Mouse (Mus musculus) megakaryocyte, embryonic 14.5 days (primary cell): ENCODE data around the gene Cntfr. TPM values are rescaled to one million over a fixed set of nuclear protein-coding genes. Genes with fewer than 3 reads are reported as not detected.

Source experiments
- H3K27me3 ChIP-seq: replicated peaks from 2 replicates; pipeline ENCODE3; 2012; ENCODE audit warnings: inconsistent platforms
- H3K36me3 ChIP-seq: replicated peaks from 2 replicates; pipeline ENCODE3; 2012; ENCODE audit warnings: low read length, inconsistent platforms, mixed read lengths
- H3K4me1 ChIP-seq: 2 replicates; pipeline ENCODE4 v1.6.1; 2012; ENCODE audit warnings: inconsistent platforms
- H3K4me3 ChIP-seq: replicated peaks from 2 replicates; pipeline ENCODE3; 2012; ENCODE audit warnings: moderate library complexity, mild to moderate bottlenecking, inconsistent platforms
- H3K9me3 ChIP-seq: 2 replicates; pipeline ENCODE4 v1.6.1; 2012; ENCODE audit warnings: inconsistent platforms
- FLI1 ChIP-seq: IDR thresholded peaks from 2 replicates; pipeline ENCODE4 v1.6.1; 2012; ENCODE audit warnings: low read length, inconsistent platforms, mixed read lengths
- GATA1 ChIP-seq: IDR thresholded peaks from 3 replicates; pipeline ENCODE4 v1.6.1; 2012; ENCODE audit warnings: mixed read lengths, low read length, inconsistent platforms, borderline replicate concordance
- polyA plus RNA-seq: library from polyadenylated mRNA; stranded (reverse); fragments of >175 nt; gene quantifications from 2 replicates; pipeline ENCODE4 v1.2.3, GENCODE M21; 2012; ENCODE audit warnings: low replicate concordance; ENCODE audit not compliant: insufficient read depth

Gene Cntfr
- polyA plus RNA-seq, 1 experiment: 3.6 TPM

DNA sequence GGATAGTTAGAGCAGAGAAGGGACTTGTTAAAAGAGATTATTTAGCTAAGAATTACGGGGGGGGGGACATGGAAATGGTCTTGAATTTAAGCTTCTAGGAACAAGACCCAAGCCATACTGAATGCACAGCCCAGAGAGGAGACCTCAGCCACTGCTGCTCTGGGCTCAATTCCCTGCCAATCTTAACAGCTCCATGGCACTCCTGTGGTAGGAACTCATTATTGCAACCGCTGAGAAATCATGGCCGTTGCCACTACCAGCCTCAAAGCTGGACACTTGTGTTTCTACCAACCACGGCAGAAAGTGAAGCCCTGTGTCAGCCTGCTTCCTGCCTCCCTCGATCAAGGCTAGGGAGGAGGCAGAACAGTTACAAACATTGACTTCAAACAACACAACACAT lies 51.4 kb downstream of the Cntfr start:
- Histone ChIP-seq H3K4me1 (peaks cover 3% of the 10 kb centered on the region), H3K4me3 (no peak overlapping the region), H3K9me3 (peaks cover 5% of the 10 kb centered on the region), H3K36me3 (no peaks in the 10 kb centered on the region), H3K27me3 (peaks cover 45% of the 10 kb centered on the region)
- no peak for TF ChIP-seq GATA1
- TF ChIP-seq FLI1: no peak

DNA sequence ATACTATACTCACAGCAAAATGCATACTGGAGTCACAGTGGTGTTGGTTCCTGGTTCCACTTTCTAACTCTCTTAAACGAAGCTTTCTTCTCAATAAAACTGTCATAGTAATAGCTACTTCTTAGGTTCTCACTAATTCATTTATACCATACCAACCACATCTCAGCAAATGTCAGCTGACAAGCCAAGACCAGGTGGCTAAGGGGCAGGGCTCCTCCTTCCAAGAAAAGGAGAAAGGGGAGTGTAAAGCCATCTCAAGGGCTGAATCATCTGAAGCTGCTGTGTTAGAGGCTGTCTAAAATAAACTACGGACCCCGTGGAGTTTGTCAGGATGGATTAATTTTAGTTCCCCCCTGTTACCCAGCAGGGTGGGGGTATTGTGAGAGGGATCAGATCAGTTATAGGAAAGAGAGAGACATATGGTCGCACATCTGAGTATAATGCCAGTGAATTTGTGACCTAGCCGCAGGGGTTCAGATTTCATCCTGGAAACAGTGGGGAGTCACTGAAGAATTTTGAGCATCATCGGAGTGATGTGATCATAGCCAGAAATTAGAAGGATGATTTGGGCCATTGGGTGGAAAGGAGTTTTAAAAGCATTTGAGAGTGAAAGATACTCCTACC lies 55.6 kb downstream of the Cntfr start:
- peaks cover 32% of the 10 kb centered on the region for H3K9me3 ChIP-seq
- no peak overlapping the region for H3K4me3 ChIP-seq
- no peaks in the 10 kb centered on the region for H3K36me3 ChIP-seq
- peaks cover 70% of the 10 kb centered on the region for H3K27me3 ChIP-seq
- H3K4me1 ChIP-seq: peaks cover 21% of the 10 kb centered on the region
- TF ChIP-seq GATA1 (no peak), FLI1 (no peak)

DNA sequence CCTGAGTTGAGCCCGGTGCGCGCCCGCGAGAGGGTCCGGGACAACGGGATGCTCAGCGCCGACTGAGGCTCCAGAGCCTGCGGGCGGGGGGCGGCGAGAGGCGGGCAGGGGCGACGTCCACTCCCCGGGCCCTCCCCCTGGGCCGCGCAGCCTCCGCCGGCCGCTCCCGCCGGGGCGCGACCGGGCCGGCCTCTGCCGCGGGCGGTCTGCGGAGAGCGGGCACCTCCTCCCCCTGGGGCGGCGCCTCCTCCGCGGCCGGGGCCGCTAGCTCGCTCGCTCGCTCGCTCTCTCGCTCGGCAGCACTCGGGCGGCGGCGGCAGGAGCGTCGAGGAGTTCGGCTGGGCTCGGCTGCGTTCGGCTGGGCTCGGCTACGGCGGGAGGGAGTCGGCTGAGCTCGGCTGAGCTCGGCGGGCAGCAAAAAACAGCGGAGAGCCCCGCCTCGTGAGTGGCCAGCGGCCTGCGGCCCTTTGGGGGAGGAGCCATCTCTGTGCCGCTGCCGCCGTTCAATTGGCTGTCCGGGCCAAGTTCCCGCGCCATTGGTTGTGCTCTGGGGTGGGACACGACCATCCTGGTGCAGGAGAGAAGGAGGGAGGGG lies 56.9 kb downstream of the Cntfr start, which contains the start of gene Enho:
Gene Enho (minus strand): TSS at position 412 of the 595 bp plus-strand sequence.
- Histone ChIP-seq H3K36me3 (no peaks in the 10 kb centered on the region), H3K4me1 (peaks cover 21% of the 10 kb centered on the region), H3K4me3 (peak within 1 kb of the TSS; percentile 86), H3K27me3 (peaks cover 75% of the 10 kb centered on the region), H3K9me3 (peaks cover 32% of the 10 kb centered on the region)
- no peak for TF ChIP-seq FLI1
- no peak for TF ChIP-seq GATA1

DNA sequence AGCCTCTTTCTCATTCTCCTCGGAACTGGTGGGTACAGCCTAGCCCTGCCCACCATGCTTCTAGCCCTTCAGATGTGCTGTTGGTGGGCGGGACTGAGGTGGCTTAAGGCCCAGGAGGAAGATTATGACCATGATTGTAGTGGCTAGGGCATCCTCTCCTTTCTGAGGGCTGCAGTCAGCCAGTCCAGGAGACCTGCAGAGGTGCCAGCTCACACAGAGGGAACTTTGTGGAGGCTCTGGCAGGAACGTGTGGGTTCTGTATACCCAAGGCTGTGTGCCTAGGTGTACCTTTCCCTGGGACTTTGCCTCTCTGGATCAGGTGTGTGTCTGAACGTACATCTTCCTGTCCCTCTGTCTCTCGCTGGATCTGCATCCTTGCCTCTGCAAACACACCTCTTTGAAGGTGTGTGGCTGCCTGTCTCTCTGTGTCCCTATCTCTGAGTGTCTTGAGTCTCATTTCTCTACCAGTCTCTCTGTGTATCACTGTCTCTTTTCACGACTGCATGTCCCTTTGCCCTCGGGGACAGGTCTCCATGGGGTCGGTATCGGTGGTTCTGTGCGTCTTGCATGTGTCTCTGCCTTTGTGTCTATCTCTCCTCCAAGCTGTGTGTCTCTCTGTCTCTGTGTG lies 57.6 kb downstream of the Cntfr start:
- Histone ChIP-seq H3K4me1 (peaks cover 21% of the 10 kb centered on the region), H3K9me3 (peaks cover 32% of the 10 kb centered on the region), H3K4me3 (peak overlapping the region; percentile 86), H3K27me3 (peaks cover 79% of the 10 kb centered on the region), H3K36me3 (no peaks in the 10 kb centered on the region)
- no peak for TF ChIP-seq GATA1
- TF ChIP-seq FLI1: no peak

DNA sequence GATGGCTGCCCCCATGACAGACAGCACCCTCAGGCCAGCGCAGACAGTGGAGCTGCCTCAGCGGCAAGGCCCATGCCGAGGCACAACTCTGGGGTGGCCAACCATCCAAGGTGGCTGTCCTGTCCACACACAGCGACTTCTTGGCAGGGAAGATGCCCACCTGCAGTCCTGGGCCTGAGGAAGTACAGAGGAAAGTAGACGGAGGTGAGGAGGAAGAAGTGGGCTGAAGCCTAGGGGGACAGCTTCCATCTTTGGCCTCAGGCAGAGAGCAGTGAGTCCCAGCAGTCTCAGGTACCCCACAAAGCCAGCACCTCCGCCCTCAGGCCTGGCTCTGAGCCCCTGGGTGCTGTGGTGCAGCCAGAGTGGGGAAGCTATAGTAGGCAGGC lies 58.1 kb downstream of the Cntfr start:
- no peak for TF ChIP-seq FLI1
- no peak for TF ChIP-seq GATA1
- Histone ChIP-seq H3K36me3 (no peaks in the 10 kb centered on the region), H3K9me3 (peaks cover 29% of the 10 kb centered on the region), H3K4me1 (peaks cover 21% of the 10 kb centered on the region), H3K4me3 (peak overlapping the region; percentile 8), H3K27me3 (peaks cover 84% of the 10 kb centered on the region)

DNA sequence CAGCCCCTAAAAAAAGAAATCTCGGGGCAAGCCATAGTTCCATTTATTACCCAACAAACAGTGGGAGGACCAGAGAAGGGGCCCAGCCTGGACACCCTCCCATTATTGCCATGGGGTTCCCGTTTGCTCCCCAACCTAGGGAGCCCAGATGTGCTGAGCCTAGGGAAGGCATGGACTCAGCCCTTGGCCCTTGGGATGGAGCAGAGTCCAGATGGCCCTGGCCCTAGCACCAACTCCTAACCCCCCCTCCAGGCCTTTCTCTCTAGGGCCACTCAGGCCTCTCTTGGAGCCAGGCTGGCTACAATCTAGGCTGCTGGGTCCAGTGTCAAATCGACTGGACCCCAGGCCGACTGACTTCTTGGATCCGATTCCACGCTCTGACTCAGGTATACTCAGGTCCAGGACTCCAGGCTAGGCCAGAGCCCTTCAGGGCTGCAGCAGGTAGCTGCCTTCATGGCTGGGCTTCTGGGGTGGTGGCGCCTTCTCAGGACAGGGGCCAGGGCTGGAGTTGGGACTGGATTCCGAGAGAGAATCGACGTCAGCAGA lies 58.6 kb downstream of the Cntfr start:
- Histone ChIP-seq H3K27me3 (peaks cover 86% of the 10 kb centered on the region), H3K4me3 (no peak overlapping the region), H3K4me1 (peaks cover 21% of the 10 kb centered on the region), H3K36me3 (no peaks in the 10 kb centered on the region), H3K9me3 (peaks cover 26% of the 10 kb centered on the region)
- TF ChIP-seq FLI1 (no peak), GATA1 (no peak)

DNA sequence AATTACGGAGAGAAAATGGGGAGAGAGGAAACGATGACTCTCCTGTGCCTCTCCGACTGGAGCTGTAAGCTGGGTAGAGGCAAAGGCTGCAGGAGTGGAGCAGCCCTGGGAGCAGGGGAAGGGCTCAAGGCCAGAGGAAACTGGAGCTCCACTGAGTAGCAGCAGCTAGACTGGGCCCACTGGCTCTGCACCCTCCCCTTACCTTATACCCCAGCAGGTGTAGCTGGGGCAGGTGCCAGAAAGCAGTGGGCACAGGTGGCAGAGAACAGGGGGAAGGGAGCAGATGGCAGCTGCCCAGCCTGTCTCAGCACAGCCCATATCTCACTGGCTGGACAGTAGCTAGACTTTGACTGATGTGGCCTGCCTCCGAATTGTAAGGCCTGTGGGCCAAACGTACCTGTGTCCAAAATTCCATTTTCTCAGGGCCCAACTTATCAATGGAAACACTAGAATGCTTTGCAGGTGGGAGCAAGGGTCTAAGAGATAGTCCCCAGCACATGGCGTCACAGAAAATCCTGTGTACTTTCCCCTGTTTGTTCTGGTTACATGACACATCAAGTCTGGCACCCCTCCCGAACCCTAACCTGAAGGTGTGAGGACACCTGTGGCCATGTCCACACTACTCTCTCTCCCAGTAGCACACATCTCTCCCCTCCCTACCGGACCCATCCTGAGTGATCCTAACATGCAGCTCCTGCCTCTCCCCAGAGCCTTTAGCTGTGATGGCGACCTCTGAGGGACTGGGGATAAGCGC lies 59.8 kb downstream of the Cntfr start:
- Histone ChIP-seq H3K36me3 (no peaks in the 10 kb centered on the region), H3K4me3 (no peak overlapping the region), H3K27me3 (peaks cover 86% of the 10 kb centered on the region), H3K4me1 (peaks cover 23% of the 10 kb centered on the region), H3K9me3 (peaks cover 26% of the 10 kb centered on the region)
- no peak for TF ChIP-seq FLI1
- no peak for TF ChIP-seq GATA1

DNA sequence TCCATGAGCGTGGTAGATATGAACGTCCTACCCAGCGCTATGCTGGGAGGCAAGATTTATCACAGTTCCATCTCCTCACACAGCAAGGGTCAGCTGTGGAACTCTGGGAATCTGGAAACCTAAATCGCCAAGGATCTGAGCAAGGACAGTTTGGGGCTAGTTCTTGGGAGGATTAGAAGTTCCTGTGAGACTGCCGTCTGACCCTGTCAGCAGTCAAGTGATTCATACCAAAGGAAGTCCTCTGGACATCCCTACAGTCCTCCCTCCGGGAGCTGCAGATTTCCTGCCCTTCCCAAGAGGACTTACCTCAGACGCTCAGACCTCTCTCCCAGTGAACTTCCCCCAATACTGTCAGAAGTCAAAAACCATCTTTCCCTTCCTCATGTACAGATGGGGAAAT lies 60.5 kb downstream of the Cntfr start:
- Histone ChIP-seq H3K36me3 (no peaks in the 10 kb centered on the region), H3K27me3 (peaks cover 87% of the 10 kb centered on the region), H3K4me1 (peaks cover 28% of the 10 kb centered on the region), H3K4me3 (no peak overlapping the region), H3K9me3 (peaks cover 26% of the 10 kb centered on the region)
- TF ChIP-seq GATA1 (no peak), FLI1 (no peak)

DNA sequence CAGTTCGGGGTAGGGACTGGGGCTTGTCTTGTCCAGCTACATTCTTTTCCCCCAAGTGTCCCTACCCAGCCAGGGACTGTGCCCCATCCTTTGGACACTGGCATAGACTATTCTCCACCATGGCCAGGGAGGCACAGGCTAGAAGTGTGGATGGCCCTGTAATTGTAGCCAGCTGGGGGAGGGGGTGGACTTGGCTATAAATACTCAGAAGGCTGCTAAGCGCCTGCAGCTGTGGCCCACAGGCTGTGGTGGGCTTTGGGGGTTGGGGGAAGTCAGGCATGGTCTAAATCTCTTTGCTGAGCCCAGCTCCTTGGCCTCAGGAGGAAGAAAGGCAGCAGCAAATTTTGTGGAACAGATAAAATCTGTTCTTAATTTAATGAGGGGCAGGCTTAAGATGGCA lies 61.0 kb downstream of the Cntfr start:
- Histone ChIP-seq H3K4me1 (peaks cover 32% of the 10 kb centered on the region), H3K9me3 (peaks cover 26% of the 10 kb centered on the region), H3K36me3 (no peaks in the 10 kb centered on the region), H3K27me3 (peaks cover 86% of the 10 kb centered on the region), H3K4me3 (no peak overlapping the region)
- no peak for TF ChIP-seq FLI1
- no peak for TF ChIP-seq GATA1

DNA sequence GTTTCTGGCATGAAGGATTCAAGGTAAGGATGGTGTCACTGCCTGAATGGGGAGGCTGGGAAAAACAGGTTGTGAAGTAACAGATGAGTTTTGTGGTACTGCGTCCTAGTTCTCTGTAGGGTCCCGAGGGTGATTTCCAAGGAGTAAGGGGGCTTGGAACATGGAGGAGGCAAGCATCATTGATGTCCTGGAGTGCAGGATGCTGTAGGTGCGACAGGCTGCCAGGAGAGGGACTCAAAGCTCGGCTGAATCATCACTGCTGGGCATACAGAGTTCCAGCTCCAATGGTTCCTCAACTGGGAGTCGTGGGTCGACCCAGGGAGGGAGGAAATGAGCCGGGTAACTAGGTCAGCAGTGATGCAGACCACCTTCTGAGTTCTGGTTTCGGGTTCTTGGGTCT lies 61.7 kb downstream of the Cntfr start:
- Histone ChIP-seq H3K4me1 (peaks cover 26% of the 10 kb centered on the region), H3K9me3 (peaks cover 26% of the 10 kb centered on the region), H3K27me3 (peaks cover 85% of the 10 kb centered on the region), H3K36me3 (no peaks in the 10 kb centered on the region), H3K4me3 (no peak overlapping the region)
- TF ChIP-seq FLI1 (no peak), GATA1 (no peak)
